Mouse (Mus musculus) intestine, postnatal 0 days (tissue): ENCODE measurements around the gene Ubtd2. TPM values are rescaled to one million over a fixed set of nuclear protein-coding genes. Genes with fewer than 3 reads are reported as not detected.
A peak's percentile ranks its signal among the peaks of the same experiment; 100 is the strongest.

Source experiments
- ATAC-seq: fragments of 200-750 bp; cut with Nextera tagmentation; 2 replicates; pipeline ENCODE4 v1.8.0; 2017; ENCODE audit warnings: mild to moderate bottlenecking, moderate TSS enrichment, moderate library complexity
- H3K27ac ChIP-seq: fragments of 300-500 bp; sonication (generic); 2 replicates; pipeline ENCODE4 v1.5.1; 2014; ENCODE audit warnings: mild to moderate bottlenecking, low read depth, low read length, moderate library complexity
- H3K27me3 ChIP-seq: fragments of 300-500 bp; sonication (generic); replicated peaks from 2 replicates; pipeline ENCODE4 v1.6.1; 2014; ENCODE audit warnings: low read length, mixed read lengths; ENCODE audit not compliant: control insufficient read depth, insufficient read depth
- H3K36me3 ChIP-seq: fragments of 300-500 bp; sonication (generic); 2 replicates; pipeline ENCODE4 v1.6.1; 2014; ENCODE audit warnings: mild to moderate bottlenecking, moderate library complexity; ENCODE audit not compliant: control insufficient read depth, insufficient read depth
- H3K4me1 ChIP-seq: fragments of 300-500 bp; sonication (generic); replicated peaks from 2 replicates; pipeline ENCODE4 v1.6.1; 2014; ENCODE audit warnings: antibody characterized with exemption, low read length, mixed read lengths; ENCODE audit not compliant: control insufficient read depth, insufficient read depth
- H3K4me2 ChIP-seq: fragments of 300-500 bp; sonication (generic); replicated peaks from 2 replicates; pipeline ENCODE4 v1.6.1; 2014; ENCODE audit warnings: low read depth, mild to moderate bottlenecking, moderate library complexity
- H3K4me3 ChIP-seq: fragments of 300-500 bp; sonication (generic); 2 replicates; pipeline ENCODE4 v1.5.1; 2014; ENCODE audit warnings: low read depth, low read length
- H3K9ac ChIP-seq: fragments of 300-500 bp; sonication (generic); 2 replicates; pipeline ENCODE4 v1.6.1; 2014; ENCODE audit warnings: mild to moderate bottlenecking, low read depth, low read length
- H3K9me3 ChIP-seq: fragments of 300-500 bp; sonication (generic); 2 replicates; pipeline ENCODE4 v1.6.1; 2016; ENCODE audit warnings: mixed run types; ENCODE audit not compliant: control insufficient read depth
- CTCF ChIP-seq: sonication (generic); IDR thresholded peaks from 2 replicates; pipeline ENCODE4 v1.5.1; 2016; ENCODE audit warnings: low read depth, mild to moderate bottlenecking, control low read depth, antibody characterized with exemption, moderate library complexity
- WGBS: fragments of 180-500 bp; shearing (Covaris S2); extraction: QIAGEN DNeasy Blood & Tissue Kit; methylation state at CpG from one replicate; pipeline ENCODE4 v1.1.7; 2014; 5-methylcytosine and 5-hydroxymethylcytosine counted together
- polyA plus RNA-seq: library from polyadenylated mRNA; unstranded; fragments of >200 nt; fragmentation: Nextera tagmentation; extraction: Ambion mirVana; gene quantifications from 2 replicates; pipeline ENCODE4 v1.2.1, GENCODE M21; 2015

Ubtd2 gene
- polyA plus RNA-seq, 1 experiment from 2014 or later, result 7.9 TPM

DNA sequence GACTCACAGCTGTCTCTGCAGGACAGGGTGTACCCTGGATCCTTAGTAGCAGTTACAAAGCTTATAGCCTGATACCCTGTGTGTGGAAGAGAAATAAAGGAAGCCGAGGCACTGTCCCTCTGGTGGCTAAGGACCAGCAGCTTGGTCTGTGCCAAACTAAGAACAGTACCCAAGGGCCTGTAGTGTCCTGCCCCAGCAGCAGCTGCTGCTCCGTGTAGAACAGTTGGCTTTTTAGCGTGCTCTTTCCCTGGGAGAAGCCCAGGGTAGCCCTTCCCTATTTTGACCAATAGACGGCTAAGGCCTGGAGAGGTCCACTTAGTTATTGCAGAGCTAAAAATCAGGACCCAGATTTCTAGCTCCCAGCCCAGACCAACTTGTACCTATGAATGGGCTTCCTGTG lies 30.6 kb upstream of the Ubtd2 start:
- no peak for TF ChIP-seq CTCF
- no peak overlapping the region for H3K4me3 ChIP-seq

GRCm38 (mm10) chr11:32425043-32425658 lies 30.0 kb upstream of the Ubtd2 start:
- WGBS, result 80% methylated on average over 10 of the region's 10 CpGs
- peaks cover 46% of the 10 kb centered on the region for H3K36me3 ChIP-seq
- H3K4me1 ChIP-seq, result no peaks in the 10 kb centered on the region
- no peaks in the 10 kb centered on the region for H3K27me3 ChIP-seq
- H3K4me3 ChIP-seq, result no peak overlapping the region
- no peak for TF ChIP-seq CTCF
- no peaks in the 10 kb centered on the region for H3K9me3 ChIP-seq
- H3K27ac ChIP-seq, result no peak overlapping the region
- no peak overlapping the region for H3K9ac ChIP-seq
- no peak overlapping the region for H3K4me2 ChIP-seq
- no peak for ATAC-seq

More for the DNA sequence above, 30.6 kb upstream of the Ubtd2 start:
- Histone ChIP-seq H3K9ac (no peak overlapping the region), H3K4me2 (no peak overlapping the region), H3K36me3 (peaks cover 51% of the 10 kb centered on the region), H3K4me1 (no peaks in the 10 kb centered on the region), H3K9me3 (no peaks in the 10 kb centered on the region), H3K27ac (no peak overlapping the region), H3K27me3 (no peaks in the 10 kb centered on the region)
- 88% methylated on average over 4 of the region's 4 CpGs for WGBS
- ATAC-seq, result no peak

- no peaks in the 10 kb centered on the region for H3K27me3 ChIP-seq
Measured at GRCm38 (mm10) chr11:32427537-32427936, 27.6 kb upstream of the Ubtd2 start.

GRCm38 (mm10) chr11:32435410-32436060 lies 19.6 kb upstream of the Ubtd2 start:
- 36% methylated on average over 6 of the region's 6 CpGs for WGBS
- H3K9me3 ChIP-seq, result no peaks in the 10 kb centered on the region
- peak overlapping the region; percentile 57 for H3K27ac ChIP-seq
- no peak overlapping the region for H3K9ac ChIP-seq
- H3K27me3 ChIP-seq, result no peaks in the 10 kb centered on the region
- no peak overlapping the region for H3K4me3 ChIP-seq
- peak; percentile 88 for ATAC-seq
- H3K36me3 ChIP-seq, result no peaks in the 10 kb centered on the region
- no peak overlapping the region for H3K4me2 ChIP-seq
- TF ChIP-seq CTCF, result no peak
- H3K4me1 ChIP-seq, result 0 out of 2 replicates have a peak, but pooled peaks cover 5% of the 10 kb centered on the region

More at GRCm38 (mm10) chr11:32427537-32427936, 27.6 kb upstream of the Ubtd2 start:
- H3K36me3 ChIP-seq, result peaks cover 24% of the 10 kb centered on the region; the same call in 1 of the 2 replicates
- no peak overlapping the region for H3K4me3 ChIP-seq
- no peaks in the 10 kb centered on the region for H3K9me3 ChIP-seq
- no peak for TF ChIP-seq CTCF
- ATAC-seq, result no peak
- no peak overlapping the region for H3K27ac ChIP-seq
- WGBS, result 70% methylated on average over 7 of the region's 7 CpGs
- H3K4me1 ChIP-seq, result no peaks in the 10 kb centered on the region
- no peak overlapping the region for H3K4me2 ChIP-seq
- no peak overlapping the region for H3K9ac ChIP-seq

DNA sequence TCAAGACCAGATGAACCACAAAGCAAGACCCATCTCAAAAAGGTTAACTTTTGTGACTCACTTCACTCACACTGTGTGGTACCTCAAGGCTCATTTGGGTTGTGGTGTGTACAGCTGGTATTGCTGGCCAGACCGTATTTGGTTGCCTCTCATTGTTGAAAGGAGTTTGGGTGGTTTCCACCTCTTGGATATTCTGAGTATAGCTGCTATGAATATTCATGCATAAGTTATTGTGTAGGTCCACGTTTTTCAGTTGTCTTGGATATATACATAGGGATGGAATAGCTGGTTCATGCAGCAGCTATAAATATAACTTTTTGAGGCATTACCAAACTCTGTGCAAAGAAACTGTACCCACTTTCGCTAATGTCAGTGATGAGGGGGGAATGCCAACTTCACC lies 12.6 kb upstream of the Ubtd2 start:
- Histone ChIP-seq H3K36me3 (no peaks in the 10 kb centered on the region), H3K27ac (no peak overlapping the region), H3K9ac (no peak overlapping the region), H3K4me3 (no peak overlapping the region), H3K4me1 (no peaks in the 10 kb centered on the region), H3K27me3 (no peaks in the 10 kb centered on the region), H3K9me3 (no peaks in the 10 kb centered on the region), H3K4me2 (no peak overlapping the region)
- WGBS, result 76% methylated on average over 3 of the region's 3 CpGs
- ATAC-seq, result no peak
- no peak for TF ChIP-seq CTCF

DNA sequence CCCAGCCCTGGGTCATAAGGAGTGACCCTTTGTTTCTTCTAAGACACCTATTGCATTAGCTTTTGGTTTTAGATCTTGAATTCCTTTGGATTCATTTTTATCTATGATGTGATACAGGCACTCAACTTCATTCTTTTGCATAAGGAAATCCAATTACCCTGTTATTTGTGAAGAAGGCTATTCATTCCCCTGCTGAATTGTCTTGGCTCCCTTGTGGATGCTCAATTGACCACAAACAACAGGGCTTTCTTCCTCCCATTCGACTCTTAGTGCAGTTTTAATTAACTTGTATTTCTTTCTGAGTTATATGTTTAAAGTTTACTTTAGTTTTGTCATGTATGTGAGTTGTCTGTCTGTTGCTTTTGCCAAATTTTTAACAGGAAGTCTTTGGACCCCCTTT lies 10.9 kb upstream of the Ubtd2 start:
- Histone ChIP-seq H3K9me3 (no peaks in the 10 kb centered on the region), H3K4me2 (no peak overlapping the region), H3K27ac (no peak overlapping the region), H3K4me3 (no peak overlapping the region), H3K4me1 (no peaks in the 10 kb centered on the region), H3K36me3 (no peaks in the 10 kb centered on the region), H3K27me3 (no peaks in the 10 kb centered on the region), H3K9ac (no peak overlapping the region)
- WGBS, result 50% methylated on average over 1 of the region's 1 CpGs
- no peak for ATAC-seq
- TF ChIP-seq CTCF, result no peak
